Mouse (Mus musculus) limb, embryonic 11.5 days (tissue): ENCODE results near the gene Glg1. TPM values are rescaled to one million over a fixed set of nuclear protein-coding genes. Genes with fewer than 3 reads are reported as not detected.
"Not testable (repeated sequence)": the region's sequence is repeated elsewhere in the genome, so short reads cannot be mapped to it uniquely, and the experiment has no call there.

Experiments
- ATAC-seq: fragments of 200-750 bp; cut with Nextera tagmentation; 2 replicates; pipeline ENCODE4 v1.8.0; 2017; ENCODE audit warnings: low read depth; ENCODE audit not compliant: insufficient number of reproducible peaks, low FRiP score, low TSS enrichment
- DNase-seq: peaks from one replicate; pipeline ENCODE4 v3.0.0-alpha.2; 2015; ENCODE audit warnings: low spot score
- H3K27ac ChIP-seq: fragments of 300-500 bp; sonication (generic); replicated peaks from 2 replicates; pipeline ENCODE4 v1.5.1; 2014; ENCODE audit warnings: low read depth, mild to moderate bottlenecking, low read length
- H3K27me3 ChIP-seq: fragments of 300-500 bp; sonication (generic); 2 replicates; pipeline ENCODE4 v1.6.1; 2014; ENCODE audit warnings: mild to moderate bottlenecking, low read length, mixed read lengths; ENCODE audit not compliant: control insufficient read depth, insufficient read depth
- H3K36me3 ChIP-seq: fragments of 300-500 bp; sonication (generic); 2 replicates; pipeline ENCODE4 v1.6.1; 2014; ENCODE audit warnings: mild to moderate bottlenecking, low read length, moderate library complexity, mixed read lengths; ENCODE audit not compliant: control insufficient read depth, insufficient read depth
- H3K4me1 ChIP-seq: fragments of 300-500 bp; sonication (generic); 2 replicates; pipeline ENCODE4 v1.6.1; 2014; ENCODE audit warnings: low read length, mixed read lengths; ENCODE audit not compliant: control insufficient read depth, insufficient read depth
- H3K4me2 ChIP-seq: fragments of 300-500 bp; sonication (generic); 2 replicates; pipeline ENCODE4 v1.6.1; 2014; ENCODE audit warnings: low read depth, mild to moderate bottlenecking, moderate library complexity; ENCODE audit not compliant: severe bottlenecking
- H3K4me3 ChIP-seq: fragments of 300-500 bp; sonication (generic); 2 replicates; pipeline ENCODE4 v1.5.1; 2014; ENCODE audit warnings: low read depth, low read length
- H3K9ac ChIP-seq: fragments of 300-500 bp; sonication (generic); 2 replicates; pipeline ENCODE4 v1.6.1; 2014; ENCODE audit warnings: mild to moderate bottlenecking, low read length
- H3K9me3 ChIP-seq: fragments of 300-500 bp; sonication (generic); 2 replicates; pipeline ENCODE4 v1.6.1; 2016; ENCODE audit warnings: low read length; ENCODE audit not compliant: control insufficient read depth
- WGBS: fragments of 180-500 bp; shearing (Covaris S2); extraction: QIAGEN DNeasy Blood & Tissue Kit; methylation state at CpG from one replicate; pipeline ENCODE4 v1.1.7; 2014; 5-methylcytosine and 5-hydroxymethylcytosine counted together
- polyA plus RNA-seq: library from polyadenylated mRNA; unstranded; fragments of >200 nt; fragmentation: Nextera tagmentation; extraction: Ambion mirVana; gene quantifications from 2 replicates; pipeline ENCODE4 v1.2.1, GENCODE M21; 2014

Gene Glg1
- polyA plus RNA-seq, 1 experiment from 2014 or later: 77.4 TPM

GRCm38 (mm10) chr8:111298011-111298410 lies 39.0 kb upstream of the Glg1 start:
- no peaks in the 10 kb centered on the region for H3K4me1 ChIP-seq
- no peak overlapping the region for H3K27ac ChIP-seq
- no peak overlapping the region for H3K4me3 ChIP-seq
- ATAC-seq (no peak), DNase-seq (no peak)
- H3K9me3 ChIP-seq: no peaks in the 10 kb centered on the region
- no peak overlapping the region for H3K4me2 ChIP-seq
- 86% methylated on average over 1 of the region's 1 CpGs for WGBS
- H3K36me3 ChIP-seq: peaks cover 10% of the 10 kb centered on the region
- H3K27me3 ChIP-seq: no peaks in the 10 kb centered on the region
- H3K9ac ChIP-seq: no peak overlapping the region

- WGBS: 95% methylated on average over 7 of the region's 7 CpGs
- no peak for ATAC-seq
- H3K36me3 ChIP-seq: peaks cover 27% of the 10 kb centered on the region
Observed at GRCm38 (mm10) chr8:111291733-111292132, 32.7 kb upstream of the Glg1 start.

GRCm38 (mm10) chr8:111290586-111290985 lies 31.6 kb upstream of the Glg1 start:
- Histone ChIP-seq H3K27me3 (no peaks in the 10 kb centered on the region), H3K9me3 (no peaks in the 10 kb centered on the region), H3K4me2 (no peak overlapping the region), H3K27ac (no peak overlapping the region), H3K4me1 (no peaks in the 10 kb centered on the region), H3K36me3 (peaks cover 34% of the 10 kb centered on the region), H3K9ac (no peak overlapping the region), H3K4me3 (no peak overlapping the region)
- DNase-seq: no peak
- ATAC-seq: no peak
- WGBS: 98% methylated on average over 7 of the region's 7 CpGs

More at GRCm38 (mm10) chr8:111291733-111292132, 32.7 kb upstream of the Glg1 start:
- Histone ChIP-seq H3K4me3 (no peak overlapping the region), H3K27ac (no peak overlapping the region), H3K9me3 (no peaks in the 10 kb centered on the region), H3K27me3 (no peaks in the 10 kb centered on the region), H3K4me1 (no peaks in the 10 kb centered on the region), H3K4me2 (no peak overlapping the region), H3K9ac (no peak overlapping the region)
- no peak for DNase-seq

GRCm38 (mm10) chr8:111285603-111286002 lies 26.6 kb upstream of the Glg1 start:
- Histone ChIP-seq H3K9me3 (no peaks in the 10 kb centered on the region), H3K4me2 (no peak overlapping the region), H3K9ac (no peak overlapping the region), H3K36me3 (peaks cover 37% of the 10 kb centered on the region), H3K4me1 (no peaks in the 10 kb centered on the region), H3K4me3 (no peak overlapping the region), H3K27me3 (no peaks in the 10 kb centered on the region), H3K27ac (no peak overlapping the region)
- 89% methylated on average over 4 of the region's 4 CpGs for WGBS
- no peak for ATAC-seq
- no peak for DNase-seq

GRCm38 (mm10) chr8:111282093-111282492 lies 23.1 kb upstream of the Glg1 start:
- Histone ChIP-seq H3K4me2 (no peak overlapping the region), H3K9ac (no peak overlapping the region), H3K9me3 (no peaks in the 10 kb centered on the region), H3K27ac (no peak overlapping the region), H3K36me3 (peaks cover 42% of the 10 kb centered on the region), H3K4me1 (no peaks in the 10 kb centered on the region), H3K4me3 (no peak overlapping the region), H3K27me3 (no peaks in the 10 kb centered on the region)
- DNase-seq: no peak
- ATAC-seq: no peak
- 87% methylated on average over 3 of the region's 3 CpGs for WGBS

- H3K9me3 ChIP-seq: no peaks in the 10 kb centered on the region
- H3K4me3 ChIP-seq: no peak overlapping the region
- peaks cover 8% of the 10 kb centered on the region; the same call in 1 of the 2 replicates for H3K36me3 ChIP-seq
- H3K4me2 ChIP-seq: no peak overlapping the region
- no peak overlapping the region for H3K9ac ChIP-seq
- no peak overlapping the region for H3K27ac ChIP-seq
- no peak for DNase-seq
- no peak for ATAC-seq
- H3K27me3 ChIP-seq: no peaks in the 10 kb centered on the region
- H3K4me1 ChIP-seq: no peaks in the 10 kb centered on the region
- WGBS: 73% methylated on average over 2 of the region's 2 CpGs
Observed at GRCm38 (mm10) chr8:111268277-111268676, 9.3 kb upstream of the Glg1 start.

- not testable (repeated sequence) for H3K9ac ChIP-seq, H3K9me3 ChIP-seq, DNase-seq, H3K27ac ChIP-seq, H3K27me3 ChIP-seq, H3K4me3 ChIP-seq, H3K4me1 ChIP-seq, H3K4me2 ChIP-seq, ATAC-seq, H3K36me3 ChIP-seq
- WGBS: 72% methylated on average over 7 of the region's 7 CpGs
Observed at GRCm38 (mm10) chr8:111266161-111266560, 7.1 kb upstream of the Glg1 start.

- ATAC-seq (no peak), DNase-seq (no peak)
- no peak overlapping the region for H3K9ac ChIP-seq
- no peaks in the 10 kb centered on the region for H3K9me3 ChIP-seq
- 77% methylated on average over 2 of the region's 2 CpGs for WGBS
- no peak overlapping the region for H3K27ac ChIP-seq
- no peaks in the 10 kb centered on the region for H3K27me3 ChIP-seq
- H3K4me2 ChIP-seq: no peak overlapping the region
- H3K4me3 ChIP-seq: no peak overlapping the region
- no peaks in the 10 kb centered on the region for H3K4me1 ChIP-seq
- no peaks in the 10 kb centered on the region; the same call in 1 of the 2 replicates for H3K36me3 ChIP-seq
Observed at GRCm38 (mm10) chr8:111264693-111265220, 5.7 kb upstream of the Glg1 start.

- H3K27ac ChIP-seq: no peak overlapping the region
- H3K9ac ChIP-seq: no peak overlapping the region
- no peak overlapping the region for H3K4me2 ChIP-seq
- ATAC-seq (no peak), DNase-seq (no peak)
- WGBS: 88% methylated on average over 4 of the region's 4 CpGs
- no peaks in the 10 kb centered on the region for H3K36me3 ChIP-seq
- no peaks in the 10 kb centered on the region for H3K9me3 ChIP-seq
- H3K27me3 ChIP-seq: no peaks in the 10 kb centered on the region
- no peaks in the 10 kb centered on the region for H3K4me1 ChIP-seq
- no peak overlapping the region for H3K4me3 ChIP-seq
Observed at GRCm38 (mm10) chr8:111261981-111262381, 3.0 kb upstream of the Glg1 start.
